Mouse (Mus musculus): ENCODE data around the gene E2f4. TPM values are rescaled to one million over a fixed set of nuclear protein-coding genes. Genes with fewer than 3 reads are reported as not detected.
A peak's percentile ranks its signal among the peaks of the same experiment; 100 is the strongest.

Gene E2f4
- polyA plus RNA-seq, 1 experiment from 2014 or later, result 51.7 TPM

DNA sequence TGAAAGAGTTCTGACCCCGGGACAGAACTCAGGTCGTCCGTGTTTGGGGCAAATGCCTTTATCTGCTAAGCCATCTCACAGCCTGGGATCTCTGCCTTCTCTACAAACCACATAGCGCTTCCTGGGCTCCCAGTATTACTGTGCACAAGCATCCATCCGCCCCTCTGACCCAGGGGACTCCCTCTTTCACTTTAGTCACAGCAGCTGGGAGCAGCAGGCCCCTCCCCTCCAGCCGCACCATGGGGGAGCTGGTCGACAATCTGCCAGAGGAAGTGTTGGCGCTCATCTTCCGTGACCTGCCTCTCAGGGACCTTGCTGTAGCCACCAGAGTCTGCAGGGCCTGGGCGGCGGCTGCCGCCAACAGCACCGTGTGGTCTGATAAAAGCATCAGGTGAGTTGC is 30.7 kb upstream of the E2f4 start:
- ATAC-seq (ENCODE audit: low FRiP score, low TSS enrichment) (no peak), DNase-seq (no peak)
- H3K36me3 ChIP-seq (ENCODE audit: control insufficient read depth, insufficient read depth, low read length), result no peaks in the 10 kb centered on the region
- H3K9me3 ChIP-seq (ENCODE audit: control insufficient read depth, low read length), result no peaks in the 10 kb centered on the region
- H3K27me3 ChIP-seq (ENCODE audit: control insufficient read depth, insufficient read depth, low read length), result peaks cover 97% of the 10 kb centered on the region
- peaks cover 14% of the 10 kb centered on the region for H3K4me1 ChIP-seq (ENCODE audit: control insufficient read depth, insufficient read depth, low read length)
- no peak overlapping the region for H3K4me3 ChIP-seq (replicated peaks; ENCODE audit: low read depth, low read length)
- no peak overlapping the region for H3K9ac ChIP-seq (replicated peaks; ENCODE audit: low read length)
- no peak overlapping the region for H3K27ac ChIP-seq (replicated peaks; ENCODE audit: low read depth, low read length)
- WGBS, result 5% methylated on average over 13 of the region's 13 CpGs
- H3K4me2 ChIP-seq (ENCODE audit: low read length), result no peak overlapping the region

DNA sequence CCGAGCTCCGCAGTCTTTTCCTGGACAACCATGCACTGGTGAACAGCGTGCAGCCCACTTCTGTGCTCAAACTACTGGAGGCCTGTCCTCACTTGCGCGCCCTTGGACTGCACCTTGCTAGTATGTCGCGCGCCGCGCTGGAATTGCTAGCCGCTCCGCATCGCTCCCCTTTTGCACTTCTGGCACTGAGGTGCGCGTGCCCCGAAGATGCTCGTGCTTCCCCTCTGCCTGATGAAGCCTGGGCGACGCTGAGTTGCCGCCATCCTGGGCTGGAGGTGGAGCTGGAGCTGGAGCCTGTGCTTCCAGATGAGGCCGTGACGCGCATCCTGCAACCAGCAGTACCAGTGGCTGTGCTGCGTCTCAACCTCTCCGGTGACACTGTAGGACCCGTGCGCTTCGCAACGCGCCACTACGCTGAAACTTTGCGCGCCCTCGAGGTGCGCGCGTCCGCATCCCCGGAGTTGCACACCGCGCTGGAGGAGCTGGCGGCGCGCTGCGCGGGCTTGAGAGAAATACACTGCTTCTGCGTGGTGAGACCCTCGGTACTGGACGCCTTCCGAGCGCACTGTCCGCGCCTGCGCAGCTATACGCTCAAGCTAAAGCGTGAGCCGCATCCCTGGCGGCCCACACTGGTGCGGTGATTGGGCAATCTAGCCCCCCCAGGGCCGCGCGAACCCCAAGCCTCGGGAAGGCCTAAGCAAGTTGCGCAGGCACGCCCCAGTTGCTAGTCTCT is 29.0 kb upstream of the E2f4 start:
- H3K4me2 ChIP-seq (ENCODE audit: low read length), result peak overlapping the region; percentile 78
- H3K4me3 ChIP-seq (replicated peaks; ENCODE audit: low read depth, low read length), result peak overlapping the region; percentile 44
- ATAC-seq (ENCODE audit: low FRiP score, low TSS enrichment), result peak; percentile 84
- peaks cover 14% of the 10 kb centered on the region for H3K4me1 ChIP-seq (ENCODE audit: control insufficient read depth, insufficient read depth, low read length)
- H3K9ac ChIP-seq (replicated peaks; ENCODE audit: low read length), result peak overlapping the region; percentile 55
- H3K36me3 ChIP-seq (ENCODE audit: control insufficient read depth, insufficient read depth, low read length), result no peaks in the 10 kb centered on the region
- DNase-seq, result peak; percentile 97
- no peaks in the 10 kb centered on the region for H3K9me3 ChIP-seq (ENCODE audit: control insufficient read depth, low read length)
- H3K27ac ChIP-seq (replicated peaks; ENCODE audit: low read depth, low read length), result peak overlapping the region; percentile 49; the same call in 1 of the 2 replicates
- WGBS, result under 1% methylated on average over 65 of the region's 65 CpGs
- H3K27me3 ChIP-seq (ENCODE audit: control insufficient read depth, insufficient read depth, low read length), result peaks cover 99% of the 10 kb centered on the region

DNA sequence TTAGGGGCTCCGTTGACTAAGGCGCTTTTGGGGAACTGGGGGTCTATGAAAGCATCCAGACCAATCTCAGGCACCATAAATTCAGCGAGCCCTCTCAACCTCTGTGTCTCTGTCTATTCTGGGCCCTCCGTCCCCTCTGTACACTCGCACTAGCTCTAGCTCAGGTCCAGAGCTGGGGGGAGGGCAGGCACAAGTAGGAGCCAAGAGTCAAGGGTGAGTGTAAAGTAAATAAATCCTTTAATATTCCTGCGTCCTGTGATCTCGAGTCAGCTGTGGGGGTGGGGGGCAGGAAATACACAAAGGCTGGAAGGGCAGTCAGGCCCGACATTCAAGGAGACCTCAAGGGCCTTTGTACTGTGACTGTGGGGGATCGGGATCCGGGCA is 28.4 kb upstream of the E2f4 start:
- H3K4me1 ChIP-seq (ENCODE audit: control insufficient read depth, insufficient read depth, low read length), result peaks cover 14% of the 10 kb centered on the region
- DNase-seq, result no peak
- ATAC-seq (ENCODE audit: low FRiP score, low TSS enrichment), result peak; percentile 10; the same call in 1 of the 2 replicates
- peaks cover 99% of the 10 kb centered on the region for H3K27me3 ChIP-seq (ENCODE audit: control insufficient read depth, insufficient read depth, low read length)
- no peaks in the 10 kb centered on the region for H3K36me3 ChIP-seq (ENCODE audit: control insufficient read depth, insufficient read depth, low read length)
- no peaks in the 10 kb centered on the region for H3K9me3 ChIP-seq (ENCODE audit: control insufficient read depth, low read length)
- peak overlapping the region; percentile 55 for H3K9ac ChIP-seq (replicated peaks; ENCODE audit: low read length)
- H3K4me3 ChIP-seq (replicated peaks; ENCODE audit: low read depth, low read length), result peak overlapping the region; percentile 44
- WGBS, result under 1% methylated on average over 10 of the region's 10 CpGs
- H3K4me2 ChIP-seq (ENCODE audit: low read length), result peak overlapping the region; percentile 78
- 0 out of 2 replicates have a peak overlapping the region, but pooled peaks have one; percentile 49 for H3K27ac ChIP-seq (replicated peaks; ENCODE audit: low read depth, low read length)

DNA sequence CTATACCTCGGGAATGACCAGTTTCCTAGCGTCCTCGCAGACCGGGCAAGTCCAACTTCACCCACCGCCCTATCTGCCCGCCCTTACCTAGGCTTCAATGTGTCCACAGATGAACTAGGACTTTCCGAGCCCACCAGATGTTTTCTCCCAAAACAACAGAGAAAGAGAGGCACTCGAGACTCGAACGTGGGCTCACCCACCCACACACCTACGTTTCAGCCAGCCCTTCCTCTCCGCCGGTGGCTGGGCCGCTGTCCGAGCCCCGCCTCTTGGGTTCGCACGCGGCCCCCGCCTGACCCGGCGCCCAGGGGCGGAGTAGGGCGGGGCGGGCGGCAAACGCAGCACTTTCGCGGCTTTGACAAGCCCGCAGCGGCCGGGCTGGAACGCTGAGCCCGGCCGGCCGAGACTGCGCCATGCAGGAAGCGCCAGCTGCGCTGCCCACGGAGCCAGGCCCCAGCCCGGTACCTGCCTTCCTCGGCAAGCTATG is 28.0 kb upstream of the E2f4 start, which contains the start of gene Hsf4:
TSS of gene Hsf4 (plus strand) at position 341 of the 487 bp plus-strand sequence.
- no peak for ATAC-seq (ENCODE audit: low FRiP score, low TSS enrichment)
- peaks cover 99% of the 10 kb centered on the region for H3K27me3 ChIP-seq (ENCODE audit: control insufficient read depth, insufficient read depth, low read length)
- no peaks in the 10 kb centered on the region for H3K9me3 ChIP-seq (ENCODE audit: control insufficient read depth, low read length)
- peak within 1 kb of the TSS; percentile 49; the same call in 1 of the 2 replicates for H3K27ac ChIP-seq (replicated peaks; ENCODE audit: low read depth, low read length)
- H3K9ac ChIP-seq (replicated peaks; ENCODE audit: low read length), result peak within 1 kb of the TSS; percentile 55
- peaks cover 14% of the 10 kb centered on the region for H3K4me1 ChIP-seq (ENCODE audit: control insufficient read depth, insufficient read depth, low read length)
- H3K36me3 ChIP-seq (ENCODE audit: control insufficient read depth, insufficient read depth, low read length), result no peaks in the 10 kb centered on the region
- H3K4me2 ChIP-seq (ENCODE audit: low read length), result peak within 1 kb of the TSS; percentile 78
- under 1% methylated on average over 42 of the region's 42 CpGs for WGBS
- H3K4me3 ChIP-seq (replicated peaks; ENCODE audit: low read depth, low read length), result peak within 1 kb of the TSS; percentile 44
- DNase-seq, result peak; percentile 31

DNA sequence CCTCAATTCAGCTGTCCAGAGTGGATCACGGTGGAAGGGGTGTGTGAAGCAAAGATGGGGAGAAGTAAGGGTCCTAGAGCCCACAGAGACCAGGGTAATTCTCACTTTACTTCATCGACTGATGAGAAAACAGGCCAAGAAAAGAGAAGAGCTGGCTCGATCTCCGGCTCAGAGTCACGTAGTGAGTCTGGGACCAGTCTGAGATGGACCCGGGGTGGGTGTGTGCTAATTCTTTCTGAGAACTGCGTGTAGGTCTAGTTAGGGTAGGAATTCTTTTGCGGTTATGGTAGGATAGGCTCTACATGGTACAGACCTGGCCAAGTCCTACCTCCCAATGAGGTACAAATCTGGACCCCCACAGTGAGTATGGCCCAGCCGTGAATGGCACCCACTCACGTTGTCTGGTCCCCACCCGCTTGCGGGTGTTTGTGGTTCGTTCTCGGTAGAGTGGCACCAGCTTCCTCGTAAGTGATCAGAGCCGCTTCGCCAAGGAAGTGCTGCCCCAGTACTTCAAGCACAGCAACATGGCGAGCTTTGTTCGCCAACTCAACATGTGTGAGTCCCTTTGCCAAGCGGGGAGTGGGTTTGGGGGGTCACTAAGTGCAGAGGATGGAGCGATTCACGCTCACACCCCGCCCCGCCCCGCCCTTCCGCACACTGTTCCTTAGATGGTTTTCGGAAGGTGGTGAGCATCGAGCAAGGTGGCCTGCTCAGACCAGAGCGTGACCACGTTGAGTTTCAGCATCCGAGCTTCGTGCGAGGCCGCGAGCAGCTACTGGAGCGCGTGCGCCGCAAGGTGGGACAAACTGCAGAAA is 27.2 kb upstream of the E2f4 start:
- no peak overlapping the region for H3K27ac ChIP-seq (replicated peaks; ENCODE audit: low read depth, low read length)
- peak overlapping the region; percentile 78 for H3K4me2 ChIP-seq (ENCODE audit: low read length)
- H3K9ac ChIP-seq (replicated peaks; ENCODE audit: low read length), result no peak overlapping the region
- 2% methylated on average over 39 of the region's 39 CpGs for WGBS
- peaks cover 99% of the 10 kb centered on the region for H3K27me3 ChIP-seq (ENCODE audit: control insufficient read depth, insufficient read depth, low read length)
- no peaks in the 10 kb centered on the region for H3K36me3 ChIP-seq (ENCODE audit: control insufficient read depth, insufficient read depth, low read length)
- no peak for ATAC-seq (ENCODE audit: low FRiP score, low TSS enrichment)
- H3K4me1 ChIP-seq (ENCODE audit: control insufficient read depth, insufficient read depth, low read length), result peaks cover 15% of the 10 kb centered on the region
- H3K4me3 ChIP-seq (replicated peaks; ENCODE audit: low read depth, low read length), result peak overlapping the region; percentile 44; the same call in 1 of the 2 replicates
- H3K9me3 ChIP-seq (ENCODE audit: control insufficient read depth, low read length), result no peaks in the 10 kb centered on the region
- peak; percentile 30 for DNase-seq

DNA sequence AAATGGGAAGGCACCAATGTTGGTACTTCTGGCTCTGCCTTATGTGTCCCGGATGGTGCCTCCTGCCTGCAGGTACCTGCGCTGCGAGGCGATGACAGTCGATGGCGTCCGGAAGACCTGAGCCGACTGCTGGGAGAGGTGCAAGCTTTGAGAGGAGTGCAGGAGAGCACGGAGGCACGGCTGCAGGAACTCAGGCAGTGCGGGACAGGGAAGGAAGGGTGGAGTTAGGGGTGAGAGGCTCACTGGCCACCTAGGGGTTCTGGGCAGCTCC is 26.6 kb upstream of the E2f4 start:
- Histone ChIP-seq H3K36me3 (ENCODE audit: control insufficient read depth, insufficient read depth, low read length) (no peaks in the 10 kb centered on the region), H3K4me3 (replicated peaks; ENCODE audit: low read depth, low read length) (no peak overlapping the region), H3K9me3 (ENCODE audit: control insufficient read depth, low read length) (no peaks in the 10 kb centered on the region), H3K4me2 (ENCODE audit: low read length) (peak overlapping the region; percentile 28; the same call in 1 of the 2 replicates), H3K9ac (replicated peaks; ENCODE audit: low read length) (no peak overlapping the region), H3K4me1 (ENCODE audit: control insufficient read depth, insufficient read depth, low read length) (peaks cover 20% of the 10 kb centered on the region), H3K27ac (replicated peaks; ENCODE audit: low read depth, low read length) (no peak overlapping the region), H3K27me3 (ENCODE audit: control insufficient read depth, insufficient read depth, low read length) (peaks cover 99% of the 10 kb centered on the region)
- 3% methylated on average over 11 of the region's 11 CpGs for WGBS
- no peak for ATAC-seq (ENCODE audit: low FRiP score, low TSS enrichment)
- no peak for DNase-seq

DNA sequence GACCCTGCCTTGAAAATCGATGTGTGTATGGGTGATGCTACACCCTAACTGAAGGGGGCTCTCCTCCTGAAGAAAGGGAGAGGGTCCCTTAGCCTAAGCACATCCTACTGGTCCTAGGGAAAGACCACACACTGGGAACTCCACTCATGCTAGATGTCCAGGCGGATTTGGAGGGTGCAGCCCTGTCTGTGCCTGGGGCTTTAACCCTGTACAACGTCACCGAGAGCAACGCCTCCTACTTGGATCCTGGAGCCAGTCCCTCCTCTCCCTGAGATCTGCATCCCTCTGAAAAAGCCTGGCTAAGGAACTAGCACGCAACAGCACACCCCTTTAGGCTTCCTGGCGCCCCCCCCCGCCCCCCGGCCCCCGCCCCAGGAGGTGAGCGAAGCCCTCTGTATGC is 22.1 kb upstream of the E2f4 start:
- H3K9ac ChIP-seq (replicated peaks; ENCODE audit: low read length), result no peak overlapping the region
- ATAC-seq (ENCODE audit: low FRiP score, low TSS enrichment) (no peak), DNase-seq (no peak)
- peaks cover 88% of the 10 kb centered on the region for H3K27me3 ChIP-seq (ENCODE audit: control insufficient read depth, insufficient read depth, low read length)
- peak overlapping the region; percentile 72 for H3K4me2 ChIP-seq (ENCODE audit: low read length)
- H3K27ac ChIP-seq (replicated peaks; ENCODE audit: low read depth, low read length), result no peak overlapping the region
- peaks cover 18% of the 10 kb centered on the region; the same call in 1 of the 2 replicates for H3K4me1 ChIP-seq (ENCODE audit: control insufficient read depth, insufficient read depth, low read length)
- no peaks in the 10 kb centered on the region for H3K9me3 ChIP-seq (ENCODE audit: control insufficient read depth, low read length)
- 9% methylated on average over 11 of the region's 11 CpGs for WGBS
- no peak overlapping the region for H3K4me3 ChIP-seq (replicated peaks; ENCODE audit: low read depth, low read length)
- H3K36me3 ChIP-seq (ENCODE audit: control insufficient read depth, insufficient read depth, low read length), result peaks cover 8% of the 10 kb centered on the region; the same call in 1 of the 2 replicates

DNA sequence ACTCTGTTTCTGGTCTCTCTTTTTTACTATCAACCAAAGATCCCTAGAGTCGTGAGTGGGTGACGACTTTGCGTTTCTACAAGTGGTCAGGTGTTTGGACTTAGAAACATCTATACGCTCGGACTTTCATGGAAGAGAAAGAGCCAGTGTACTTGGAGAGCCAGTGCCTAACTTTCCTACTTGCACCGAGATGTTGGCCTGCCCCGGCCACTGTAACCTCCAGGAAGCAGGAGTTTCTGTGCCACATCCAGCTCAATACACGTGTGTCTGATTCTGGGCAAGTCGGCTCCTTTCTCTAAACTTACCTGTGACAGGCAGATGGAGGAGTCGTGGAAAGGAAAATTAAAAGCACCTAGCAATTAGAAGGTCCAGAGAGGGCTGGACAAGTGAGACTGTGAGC is 21.6 kb upstream of the E2f4 start, which contains the start of gene Nol3:
TSS of gene Nol3 (plus strand) at position 301 of the 400 bp plus-strand sequence.
- Histone ChIP-seq H3K27me3 (ENCODE audit: control insufficient read depth, insufficient read depth, low read length) (peaks cover 86% of the 10 kb centered on the region), H3K36me3 (ENCODE audit: control insufficient read depth, insufficient read depth, low read length) (peaks cover 12% of the 10 kb centered on the region; the same call in 1 of the 2 replicates), H3K4me1 (ENCODE audit: control insufficient read depth, insufficient read depth, low read length) (peaks cover 18% of the 10 kb centered on the region; the same call in 1 of the 2 replicates), H3K27ac (replicated peaks; ENCODE audit: low read depth, low read length) (no peak within 1 kb of the TSS), H3K4me3 (replicated peaks; ENCODE audit: low read depth, low read length) (peak within 1 kb of the TSS; percentile 42), H3K4me2 (ENCODE audit: low read length) (peak within 1 kb of the TSS; percentile 72), H3K9me3 (ENCODE audit: control insufficient read depth, low read length) (no peaks in the 10 kb centered on the region), H3K9ac (replicated peaks; ENCODE audit: low read length) (peak within 1 kb of the TSS; percentile 59)
- WGBS, result 5% methylated on average over 10 of the region's 10 CpGs
- DNase-seq (no peak), ATAC-seq (ENCODE audit: low FRiP score, low TSS enrichment) (no peak)
